Mouse (Mus musculus) heart, adult 9 months (tissue): ENCODE measurements around the gene Setd4.
A peak's percentile ranks its signal among the peaks of the same experiment; 100 is the strongest.

Source experiments
- DNase-seq, 2 experiments: peaks; one replicate each; pipeline ENCODE4 v3.0.0; 2022; ENCODE audit warnings: low spot score in 2 of 2

Setd4 gene

GRCm38 (mm10) chr16:93546354-93546965 is 57.4 kb downstream of the Setd4 start:
- no peak for DNase-seq

GRCm38 (mm10) chr16:93544931-93545330 is 58.9 kb downstream of the Setd4 start:
- no peak for DNase-seq

GRCm38 (mm10) chr16:93543704-93544103 is 60.2 kb downstream of the Setd4 start:
- peak; percentile 21 to 49 for DNase-seq

GRCm38 (mm10) chr16:93539891-93540290 is 64.0 kb downstream of the Setd4 start:
- no peak for DNase-seq

- DNase-seq, result no peak
These were observed 68.6 kb downstream of the Setd4 start for GRCm38 (mm10) chr16:93535151-93535853.
